Mouse (Mus musculus) layer of hippocampus, postnatal 36 days (tissue): ENCODE data around the gene Dctn5. TPM values are rescaled to one million over a fixed set of nuclear protein-coding genes. Genes with fewer than 3 reads are reported as not detected.
A peak's percentile ranks its signal among the peaks of the same experiment; 100 is the strongest.
"Not testable (repeated sequence)": the region's sequence is repeated elsewhere in the genome, so short reads cannot be mapped to it uniquely, and the experiment has no call there.

ENCODE experiments used
- DNase-seq, 2 experiments: peaks; one replicate each; pipeline ENCODE4 v3.0.0; 2022
- total RNA-seq, 2 experiments: library from RNA; stranded (reverse); gene quantifications; 2 replicates each; pipeline ENCODE4 v1.2.3; 2021

Dctn5 gene
- total RNA-seq, result 100 to 1,000 TPM; 106 to 109 TPM

GRCm38 (mm10) chr7:122132497-122133337, at the start of gene Dctn5, which contains the start of gene Palb2:
Gene Dctn5 (plus strand): TSS chr7:122133041.
Gene Palb2 (minus strand): TSS chr7:122132985.
- peak; percentile 98 to 99 for DNase-seq

DNA sequence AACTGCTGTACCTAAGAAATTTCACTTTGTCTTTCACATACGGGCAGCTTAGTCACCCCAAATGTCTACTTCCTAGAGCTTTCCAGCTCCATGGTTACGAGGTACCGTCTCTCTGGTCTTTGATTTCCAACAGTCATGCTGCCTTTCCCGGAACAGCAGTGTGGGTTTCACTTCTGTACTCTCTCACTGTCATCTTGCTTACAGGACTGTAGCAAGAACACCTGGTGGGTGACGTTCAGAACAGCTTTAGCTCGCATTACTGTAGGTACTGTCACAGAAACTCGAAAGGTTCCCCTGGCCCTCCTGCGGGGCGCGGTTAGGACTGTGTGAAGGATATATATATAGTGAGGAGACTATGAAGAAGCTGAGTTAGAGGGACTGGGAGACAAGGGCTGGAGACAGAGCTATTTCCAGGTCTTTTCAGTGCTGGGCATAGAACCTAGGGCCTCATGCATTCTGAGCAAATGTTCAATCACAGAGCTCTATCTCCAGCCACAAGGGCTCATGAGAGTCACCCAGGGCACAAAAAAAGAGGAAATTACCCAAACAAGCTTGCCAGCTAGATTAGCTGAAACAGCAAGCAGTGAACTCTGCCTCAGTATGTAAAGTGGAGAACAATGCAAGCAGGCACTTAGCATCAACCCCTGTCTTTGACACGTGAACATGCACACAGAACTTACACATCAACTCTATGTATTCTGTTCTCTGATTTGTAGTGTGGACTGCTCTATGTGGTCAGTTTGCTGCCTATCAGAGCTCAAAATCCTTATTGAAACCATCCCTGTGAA, 45.5 kb upstream of the Dctn5 start:
- DNase-seq, result no peak

DNA sequence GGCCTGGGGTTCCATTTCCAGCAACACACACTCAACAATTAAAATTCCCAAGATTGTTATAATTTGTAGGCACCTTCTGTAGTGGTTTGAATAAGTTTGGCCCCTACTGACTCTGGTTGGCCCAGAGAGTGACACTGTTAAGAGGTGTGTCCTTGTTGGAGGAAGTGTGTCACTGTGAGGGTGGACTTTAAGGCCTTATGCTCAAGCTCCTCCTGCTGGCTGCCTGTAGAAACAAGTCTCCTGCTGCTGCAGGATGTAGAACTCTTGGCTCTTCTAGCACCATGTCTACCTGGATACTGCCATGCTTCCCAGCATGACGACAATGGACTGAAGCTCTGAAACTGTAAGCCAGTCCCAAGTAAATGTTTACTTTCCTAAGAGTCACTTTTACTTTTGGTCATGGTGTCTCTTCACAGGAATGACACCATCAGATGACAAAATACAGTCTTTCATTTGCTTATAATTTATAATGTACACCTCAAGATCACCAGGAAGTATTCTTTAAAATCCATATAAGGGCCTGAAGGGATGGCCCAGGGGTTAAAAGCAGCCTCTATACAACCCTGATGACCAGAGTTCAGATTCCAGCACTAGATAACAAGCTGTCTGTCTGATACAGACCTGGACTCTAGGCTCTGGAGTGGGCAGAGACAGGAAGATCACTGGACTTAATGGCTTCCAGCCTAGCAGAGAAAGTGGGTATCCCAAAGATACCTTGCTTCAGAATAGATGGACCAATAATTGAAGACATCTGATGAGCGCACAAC, 38.1 kb upstream of the Dctn5 start:
- no peak for DNase-seq

- DNase-seq, result no peak
Measured at GRCm38 (mm10) chr7:122098009-122098408, 34.8 kb upstream of the Dctn5 start.

GRCm38 (mm10) chr7:122099222-122099621, 33.6 kb upstream of the Dctn5 start:
- peak in 1 of 2 experiments; percentile 27 for DNase-seq

DNA sequence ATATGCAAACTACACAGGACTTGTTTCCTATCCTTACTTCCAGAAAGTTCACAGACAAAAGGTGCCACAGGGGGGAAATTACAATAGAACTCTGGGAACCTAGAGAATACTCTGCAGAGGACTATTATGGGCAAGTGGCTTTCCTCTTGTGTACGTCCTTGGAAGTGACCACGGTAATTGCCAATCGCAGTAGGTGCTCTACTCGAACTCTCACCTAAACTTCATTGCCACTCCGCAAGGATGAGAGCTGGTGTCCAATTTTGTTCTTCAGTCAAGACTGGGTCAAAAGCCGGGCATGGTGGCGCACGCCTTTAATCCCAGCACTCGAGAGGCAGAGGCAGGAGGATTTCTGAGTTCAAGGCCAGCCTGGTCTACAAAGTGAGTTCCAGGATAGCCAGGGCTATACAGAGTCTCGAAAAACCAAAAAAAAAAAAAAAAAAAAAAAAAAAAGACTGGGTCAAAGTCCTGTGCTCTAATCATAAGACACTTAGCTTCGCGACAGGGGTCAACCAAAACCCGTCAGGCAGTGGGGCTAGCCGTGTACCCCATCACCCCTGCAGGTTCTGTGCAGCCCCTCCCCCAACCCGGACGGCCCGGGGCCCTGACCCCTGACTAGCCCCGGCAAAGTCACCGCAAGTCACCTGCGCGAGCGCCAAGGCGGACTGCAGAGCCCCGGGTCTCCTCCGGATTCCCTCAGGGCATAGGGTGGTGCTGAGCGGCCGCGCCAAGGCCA, 31.7 kb upstream of the Dctn5 start:
- DNase-seq, result not testable (repeated sequence)

- DNase-seq, result peak; percentile 84 to 85
Measured at GRCm38 (mm10) chr7:122101747-122102244, 31.0 kb upstream of the Dctn5 start, which contains the start of gene Ndufab1. Gene Ndufab1 (minus strand): TSS chr7:122101886.

DNA sequence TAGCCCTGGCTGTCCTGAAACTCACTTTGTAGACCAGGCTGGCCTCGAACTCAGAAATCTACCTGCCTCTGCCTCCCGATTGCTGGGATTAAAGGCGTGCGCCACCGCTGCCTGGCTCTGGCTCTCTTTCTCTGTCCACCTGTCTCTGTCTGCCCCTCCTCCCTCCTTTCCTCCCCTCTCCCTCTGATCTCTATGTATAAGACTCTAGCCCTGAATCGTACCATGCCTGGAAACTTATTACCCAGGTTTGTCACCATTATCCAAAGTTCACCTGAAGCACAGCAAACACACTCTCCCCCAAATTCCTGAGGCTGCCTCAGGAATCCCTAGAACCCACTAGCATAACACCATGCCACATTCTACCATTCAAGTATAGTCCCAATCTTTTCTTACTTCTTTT, 24.6 kb upstream of the Dctn5 start:
- DNase-seq, result no peak

GRCm38 (mm10) chr7:122123518-122123917, 9.3 kb upstream of the Dctn5 start:
- no peak for DNase-seq

DNA sequence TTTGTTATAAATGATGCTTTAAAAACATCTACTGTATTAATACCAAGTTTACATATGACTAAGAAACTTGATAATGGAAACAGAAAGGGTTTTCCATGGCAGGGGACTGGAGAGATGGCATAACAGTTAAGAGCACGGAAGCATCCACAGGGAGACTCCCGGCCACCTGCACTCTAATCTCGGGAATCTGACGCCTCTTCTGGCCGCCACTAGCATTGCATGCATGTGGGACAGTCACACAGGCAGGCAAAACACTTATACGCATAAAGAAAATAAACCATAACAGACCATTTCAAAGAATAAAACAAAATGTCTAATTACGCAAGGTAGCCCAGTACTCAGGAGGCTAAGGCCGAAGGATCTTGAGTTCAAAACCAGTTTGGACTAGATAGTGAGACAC, 7.2 kb upstream of the Dctn5 start:
- no peak for DNase-seq

GRCm38 (mm10) chr7:122126946-122127345, 5.9 kb upstream of the Dctn5 start:
- DNase-seq, result no peak

GRCm38 (mm10) chr7:122131834-122132233, 1.0 kb upstream of the Dctn5 start:
- no peak for DNase-seq

DNA sequence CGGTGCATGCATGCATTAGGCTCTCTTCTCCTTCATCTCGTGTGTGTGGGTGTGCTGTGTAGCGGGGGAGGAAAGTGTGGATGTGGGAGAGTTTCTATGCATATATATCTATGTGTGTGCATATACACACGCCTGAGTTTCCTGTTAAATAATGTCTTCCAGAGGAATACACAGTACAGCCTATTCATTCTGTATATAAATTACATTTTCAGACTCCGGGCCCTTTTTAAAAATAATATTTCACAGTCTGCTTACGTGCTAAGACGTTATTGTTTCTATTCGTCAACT, 441 bp downstream of the Dctn5 start:
- no peak for DNase-seq

GRCm38 (mm10) chr7:122135070-122135469, 2.2 kb downstream of the Dctn5 start:
- DNase-seq, result no peak

GRCm38 (mm10) chr7:122137071-122137470, 4.2 kb downstream of the Dctn5 start:
- no peak for DNase-seq

- DNase-seq, result no peak
Measured at GRCm38 (mm10) chr7:122138190-122138589, 5.3 kb downstream of the Dctn5 start.

DNA sequence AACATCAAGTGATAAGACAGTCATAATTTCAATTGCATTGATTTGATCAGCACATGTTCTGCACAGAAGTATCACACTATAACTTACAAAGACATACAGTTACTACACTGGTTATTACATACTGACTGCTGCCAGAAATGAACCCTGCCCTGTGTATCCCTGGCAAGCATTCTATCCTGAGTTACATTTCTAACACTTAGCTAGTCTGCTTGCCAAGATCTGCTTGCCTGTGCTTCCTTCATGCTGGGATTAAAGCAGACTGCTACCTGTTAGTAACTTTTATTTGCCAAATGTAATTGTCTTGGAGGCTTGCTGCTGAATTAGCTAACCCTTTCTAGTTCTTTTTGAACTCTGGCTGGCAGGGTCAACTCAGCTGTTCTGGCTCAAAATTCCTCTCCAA, 8.2 kb downstream of the Dctn5 start:
- no peak for DNase-seq

DNA sequence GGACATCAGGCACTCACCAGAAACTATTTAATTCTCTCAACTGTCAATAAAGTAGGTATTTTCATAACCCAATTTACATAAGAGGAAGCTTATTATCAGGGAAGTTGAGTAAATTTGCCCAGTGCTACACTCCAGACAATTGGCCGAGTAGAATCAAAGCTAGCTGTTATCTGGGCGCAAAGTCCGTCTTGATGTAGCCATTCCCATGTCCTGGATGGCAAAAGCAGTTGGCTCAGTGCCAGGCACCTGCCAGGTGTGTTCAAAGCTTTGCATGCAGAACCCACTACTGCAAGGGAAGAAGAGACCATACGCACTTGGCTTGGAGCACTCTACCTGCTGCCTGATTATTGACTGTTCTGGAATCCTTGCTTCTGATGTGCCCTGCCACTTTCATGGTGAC, 19.6 kb downstream of the Dctn5 start:
- DNase-seq, result no peak

DNA sequence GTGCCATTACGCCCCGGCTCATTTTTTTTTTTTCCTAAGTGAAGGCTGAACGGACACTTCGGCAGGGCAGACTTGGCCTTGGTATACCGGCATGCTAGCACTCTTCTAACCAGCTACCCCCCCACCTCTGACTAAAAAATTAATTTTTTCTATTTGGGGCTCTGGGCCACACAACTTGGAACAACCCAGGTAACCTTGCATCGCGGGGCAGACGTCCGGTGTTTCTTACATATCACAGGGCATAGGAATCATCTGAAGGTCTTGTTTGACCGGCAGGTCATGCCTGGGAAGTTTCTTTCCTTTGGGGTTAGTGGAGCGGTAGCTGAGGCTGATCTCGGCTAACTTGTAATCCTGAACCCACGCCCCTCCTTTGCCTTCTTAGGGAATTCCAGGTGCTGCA, 25.6 kb downstream of the Dctn5 start:
- DNase-seq, result no peak

- peak; percentile 78 to 81 for DNase-seq
Measured at GRCm38 (mm10) chr7:122158915-122159902, 26.4 kb downstream of the Dctn5 start, which contains the start of gene Plk1. Gene Plk1 (plus strand): TSS chr7:122159439.

DNA sequence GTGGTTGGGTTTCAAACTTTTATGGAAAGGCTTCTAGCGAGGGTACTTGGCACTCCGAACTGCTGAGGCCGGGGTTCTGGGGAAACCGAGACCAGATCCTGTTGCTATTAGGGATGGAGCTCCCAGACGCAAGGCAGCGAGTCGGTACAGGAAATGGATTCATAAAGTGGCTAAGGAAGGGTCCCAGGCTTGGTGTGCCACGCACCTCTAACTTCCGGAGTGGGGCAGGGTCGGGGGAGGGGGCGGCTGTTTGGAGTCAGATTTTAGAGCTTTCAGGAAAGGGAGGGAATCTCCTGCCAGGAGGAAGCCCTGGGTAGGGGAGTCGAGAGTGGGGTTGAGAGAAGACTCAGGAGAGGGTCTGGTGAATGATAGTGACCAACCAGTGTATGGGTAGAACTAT, 27.2 kb downstream of the Dctn5 start:
- DNase-seq, result no peak
